ENCODE assay signal across 14 mouse cellular contexts in the genomic region with DNA sequence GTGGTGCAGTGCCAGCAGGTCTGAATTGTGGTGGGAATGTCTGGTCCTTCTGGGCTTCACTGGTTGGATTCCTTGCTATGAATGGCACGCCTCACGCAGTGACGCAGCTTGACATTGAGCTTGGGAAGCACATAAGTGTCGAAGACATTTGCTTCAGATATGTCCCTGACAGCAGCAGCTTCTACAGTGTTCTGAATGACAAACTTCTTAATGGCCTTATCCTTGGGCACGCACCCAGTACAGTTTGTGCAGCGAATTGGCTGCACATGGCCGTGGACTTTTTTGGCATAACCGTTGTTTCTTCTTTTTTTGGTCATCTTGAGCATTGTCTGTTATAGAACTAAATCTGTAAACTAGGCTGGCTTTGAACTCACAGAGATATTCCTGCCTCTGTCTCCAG.
"Had no signal": no experiment of that assay in that cellular context is flagged by ENCODE, and none has a peak within 500 bp of the region (broad histone marks: within the 10 kb centered on the region; RNA-seq: fewer than 3 reads in every experiment).

No protein-coding gene starts in this region.

- ATAC-seq: liver, embryonic 12.5 days had no signal

- H3K4me1 ChIP-seq: lung, embryonic 15.5 days had no signal

- H3K27ac ChIP-seq: limb, embryonic 12.5 days; limb, embryonic 15.5 days; lung, embryonic 15.5 days had no signal

- H3K27me3 ChIP-seq: limb, embryonic 12.5 days; limb, embryonic 15.5 days; liver, embryonic 12.5 days; lung, embryonic 15.5 days had no signal

- H3K4me2 ChIP-seq: limb, embryonic 12.5 days; limb, embryonic 15.5 days; liver, embryonic 12.5 days; lung, embryonic 15.5 days; midbrain, embryonic 11.5 days had no signal

- H3K9me3 ChIP-seq: limb, embryonic 12.5 days; limb, embryonic 15.5 days; liver, embryonic 12.5 days; lung, embryonic 15.5 days had no signal

- DNase-seq: kidney, adult 9 months; kidney, postnatal 14 days; kidney, postnatal 4 days; left cerebral cortex, postnatal 4 days; lung, adult 18-20 months; lung, postnatal 10 days; lung, postnatal 4 days; midbrain, embryonic 14.5 days; thymus, postnatal 25 days had no signal

- H3K9ac ChIP-seq: limb, embryonic 12.5 days; limb, embryonic 15.5 days; liver, embryonic 12.5 days; lung, embryonic 15.5 days had no signal

- H3K4me3 ChIP-seq: limb, embryonic 12.5 days; limb, embryonic 15.5 days; liver, embryonic 12.5 days; lung, embryonic 15.5 days had no signal

- H3K36me3 ChIP-seq: lung, embryonic 15.5 days had no signal
